Mouse (Mus musculus) heart, postnatal 0 days (tissue): Measurements from ENCODE around the gene Alkbh3. TPM values are rescaled to one million over a fixed set of nuclear protein-coding genes. Genes with fewer than 3 reads are reported as not detected.

Experiments
- ATAC-seq: fragments of 200-750 bp; cut with Nextera tagmentation; 2 replicates; pipeline ENCODE4 v1.8.0; 2017; ENCODE audit warnings: low read depth, moderate number of reproducible peaks, moderate library complexity; ENCODE audit not compliant: insufficient read depth
- DNase-seq: peaks from one replicate; pipeline ENCODE4 v3.0.0-alpha.2; 2016; ENCODE audit warnings: low spot score
- H3K27ac ChIP-seq: fragments of 300-500 bp; sonication (generic); 2 replicates; pipeline ENCODE4 v1.5.1; 2014; ENCODE audit warnings: low read depth, mild to moderate bottlenecking
- H3K27me3 ChIP-seq: fragments of 300-500 bp; sonication (generic); 2 replicates; pipeline ENCODE4 v1.6.1; 2014; ENCODE audit warnings: low read length, mixed read lengths; ENCODE audit not compliant: control insufficient read depth, insufficient read depth
- H3K36me3 ChIP-seq: fragments of 300-500 bp; sonication (generic); replicated peaks from 2 replicates; pipeline ENCODE4 v1.6.1; 2014; ENCODE audit warnings: low read length, mixed read lengths; ENCODE audit not compliant: control insufficient read depth, insufficient read depth
- H3K4me1 ChIP-seq: fragments of 300-500 bp; sonication (generic); 2 replicates; pipeline ENCODE4 v1.6.1; 2014; ENCODE audit warnings: antibody characterized with exemption; ENCODE audit not compliant: control insufficient read depth, insufficient read depth
- H3K4me2 ChIP-seq: fragments of 300-500 bp; sonication (generic); 2 replicates; pipeline ENCODE4 v1.6.1; 2014; ENCODE audit warnings: low read depth, mild to moderate bottlenecking, low read length, moderate library complexity
- H3K4me3 ChIP-seq: fragments of 300-500 bp; sonication (generic); 2 replicates; pipeline ENCODE4 v1.5.1; 2014; ENCODE audit warnings: low read depth, low read length
- H3K9ac ChIP-seq: fragments of 300-500 bp; sonication (generic); replicated peaks from 2 replicates; pipeline ENCODE4 v1.6.1; 2014; ENCODE audit warnings: low read depth, low read length, mixed read lengths
- H3K9me3 ChIP-seq: fragments of 300-500 bp; sonication (generic); replicated peaks from 2 replicates; pipeline ENCODE4 v1.6.1; 2016; ENCODE audit warnings: low read length; ENCODE audit not compliant: control insufficient read depth
- CTCF ChIP-seq: IDR thresholded peaks from 2 replicates; pipeline ENCODE4 v1.5.1; 2016; ENCODE audit warnings: antibody characterized with exemption, control low read depth, low read depth
- EP300 ChIP-seq: IDR thresholded peaks from 2 replicates; pipeline ENCODE4 v1.6.1; 2016; ENCODE audit warnings: antibody characterized with exemption, low read depth
- whole genome bisulfite sequencing: fragments of 180-500 bp; shearing (Covaris S2); extraction: QIAGEN DNeasy Blood & Tissue Kit; methylation state at CpG from one replicate; pipeline ENCODE4 v1.1.7; 2014; 5-methylcytosine and 5-hydroxymethylcytosine counted together
- polyA plus RNA-seq: library from polyadenylated mRNA; unstranded; fragments of >200 nt; fragmentation: Nextera tagmentation; extraction: Ambion mirVana; gene quantifications from 2 replicates; pipeline ENCODE4 v1.2.1, GENCODE M21; 2015
- total RNA-seq: library from RNA; depleted of rRNA; stranded (reverse); fragments of >200 nt; gene quantifications from 2 replicates; pipeline ENCODE4 v1.2.3, GENCODE M21; 2014; ENCODE audit warnings: low replicate concordance; rRNA removed

Gene Alkbh3
- total RNA-seq (104 and 123 TPM in 2 replicates), polyA plus RNA-seq (86.9 and 96.8 TPM in 2 replicates)

DNA sequence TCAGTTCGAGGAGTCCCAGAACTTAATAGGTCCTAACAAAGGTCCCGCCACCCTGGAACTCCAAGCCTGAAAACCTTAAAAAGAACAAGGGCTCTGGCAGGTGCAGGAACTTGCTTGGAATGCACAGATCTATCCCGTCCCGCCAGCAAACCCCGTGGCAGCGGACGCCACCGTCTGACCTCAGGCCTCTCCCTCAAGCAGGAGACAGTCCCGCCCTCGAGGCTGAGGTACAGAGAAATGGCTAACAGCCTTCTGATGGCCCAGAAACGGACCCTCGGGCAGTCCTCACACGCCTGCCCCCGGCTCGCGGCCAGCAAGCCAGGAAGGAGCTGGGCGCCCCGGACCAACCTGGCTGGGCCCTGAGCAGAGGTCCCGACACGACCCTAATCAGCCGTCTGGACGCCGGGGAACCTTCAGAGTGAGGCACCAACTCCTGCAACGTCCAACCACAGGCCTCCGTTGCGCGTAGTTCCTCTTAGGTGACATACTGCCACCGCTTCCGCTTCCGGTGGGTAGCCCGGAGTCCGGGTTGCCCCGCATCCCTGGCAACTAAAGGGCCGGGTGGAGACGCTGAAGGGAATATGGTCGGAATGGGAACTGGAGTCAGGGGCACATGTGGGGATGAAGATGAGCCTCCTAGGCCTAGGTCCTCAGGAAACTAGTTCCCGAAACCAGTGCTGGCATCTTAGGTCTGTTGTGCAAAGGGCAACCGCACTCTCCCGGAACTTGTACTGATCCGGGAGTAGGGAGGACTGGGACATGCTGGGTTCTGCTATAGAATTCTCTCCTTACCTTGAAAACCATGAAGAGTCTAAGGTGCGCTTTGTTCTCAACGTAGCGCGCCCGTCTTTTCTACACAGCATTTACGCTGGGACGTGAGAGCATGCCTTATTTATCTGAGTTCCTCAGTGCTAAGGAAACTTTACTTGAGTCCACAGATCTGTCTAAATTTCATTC, at the start of gene Alkbh3:
Gene Alkbh3 (minus strand): TSS at position 473 of the 957 bp plus-strand sequence.
- no peaks in the 10 kb centered on the region for H3K27me3 ChIP-seq
- ATAC-seq (peak; percentile 99), DNase-seq (peak; percentile 89)
- 4% methylated on average over 47 of the region's 47 CpGs for WGBS
- no peak for TF ChIP-seq EP300
- no peak for TF ChIP-seq CTCF
- H3K4me2 ChIP-seq: peak within 1 kb of the TSS; percentile 73
- H3K4me1 ChIP-seq: peaks cover 7% of the 10 kb centered on the region
- H3K4me3 ChIP-seq: peak within 1 kb of the TSS; percentile 71
- H3K27ac ChIP-seq: peak within 1 kb of the TSS; percentile 70
- no peaks in the 10 kb centered on the region for H3K9me3 ChIP-seq
- peaks cover 26% of the 10 kb centered on the region for H3K36me3 ChIP-seq
- peak within 1 kb of the TSS; percentile 71 for H3K9ac ChIP-seq

DNA sequence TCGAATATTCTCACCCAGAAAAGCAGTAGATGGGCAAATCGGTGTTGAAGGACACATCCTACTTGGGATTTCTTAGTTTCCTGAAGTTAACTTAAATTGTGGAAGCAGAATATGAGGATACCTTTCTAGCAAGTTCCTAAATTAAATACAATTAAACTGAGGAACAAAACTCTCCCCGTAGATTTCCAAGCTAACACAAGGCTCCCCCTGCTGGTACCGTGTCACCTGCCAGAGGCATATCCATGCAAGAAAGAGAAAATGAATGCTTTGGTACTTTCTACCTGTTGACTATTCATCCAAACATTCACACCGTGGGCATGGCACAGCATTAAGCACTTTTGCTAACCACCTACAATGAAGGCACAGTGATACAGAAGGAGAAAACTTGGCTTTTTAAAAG, 48.9 kb upstream of the Alkbh3 start:
- 79% methylated on average over 5 of the region's 5 CpGs for WGBS
- Histone ChIP-seq H3K9ac (no peak overlapping the region), H3K27ac (no peak overlapping the region), H3K27me3 (no peaks in the 10 kb centered on the region), H3K4me2 (no peak overlapping the region), H3K36me3 (no peaks in the 10 kb centered on the region), H3K4me1 (no peaks in the 10 kb centered on the region), H3K4me3 (no peak overlapping the region), H3K9me3 (no peaks in the 10 kb centered on the region)
- TF ChIP-seq CTCF (peak; percentile 57), EP300 (no peak)
- ATAC-seq: no peak
- DNase-seq: no peak

DNA sequence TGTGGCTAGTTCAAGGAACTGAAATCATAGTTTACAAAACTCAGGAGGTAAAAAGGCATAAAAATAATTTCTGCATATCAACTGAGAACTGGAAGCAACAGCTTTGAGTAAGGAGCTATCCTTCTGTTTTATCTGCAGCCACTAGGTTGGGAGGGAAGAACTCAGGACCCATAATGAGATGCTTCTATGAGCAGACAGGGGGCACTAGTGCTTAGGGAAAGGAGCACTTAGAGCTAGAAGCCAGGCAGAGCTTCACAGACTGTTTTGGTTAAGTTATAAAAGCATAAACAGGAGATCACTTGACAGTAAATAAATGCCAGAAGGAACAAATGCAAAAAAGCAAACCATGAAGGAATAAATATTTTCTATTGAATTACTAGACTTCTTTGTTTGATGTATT, 44.2 kb upstream of the Alkbh3 start:
- Histone ChIP-seq H3K27ac (no peak overlapping the region), H3K9ac (no peak overlapping the region), H3K36me3 (no peaks in the 10 kb centered on the region), H3K4me3 (no peak overlapping the region), H3K4me2 (no peak overlapping the region), H3K4me1 (no peaks in the 10 kb centered on the region), H3K9me3 (no peaks in the 10 kb centered on the region), H3K27me3 (no peaks in the 10 kb centered on the region)
- ATAC-seq: no peak; the same call in 1 of the 2 replicates
- DNase-seq: peak; percentile 64
- peak; percentile 84 for TF ChIP-seq CTCF
- TF ChIP-seq EP300: no peak

DNA sequence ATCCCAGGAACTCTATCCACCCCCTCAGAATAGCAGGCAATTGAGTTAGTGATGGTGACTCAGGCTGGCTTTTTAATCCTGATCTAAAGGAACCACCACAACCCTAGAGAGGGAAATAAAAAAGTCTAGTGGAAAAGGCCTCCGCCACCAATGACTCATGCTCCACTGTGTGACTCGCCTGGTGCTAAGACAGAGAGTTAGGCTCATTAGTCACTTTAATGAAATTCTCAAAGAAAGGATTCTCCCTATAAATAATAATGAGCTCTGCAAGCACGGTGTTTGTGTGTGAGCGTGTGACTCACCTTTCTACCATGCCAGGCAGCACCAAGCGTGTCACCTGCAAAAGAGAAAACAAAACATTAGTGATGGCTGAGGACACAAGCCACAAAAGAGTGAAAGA, 41.3 kb upstream of the Alkbh3 start:
- Histone ChIP-seq H3K27ac (no peak overlapping the region), H3K9me3 (no peaks in the 10 kb centered on the region), H3K4me3 (no peak overlapping the region), H3K4me1 (no peaks in the 10 kb centered on the region), H3K4me2 (no peak overlapping the region), H3K27me3 (no peaks in the 10 kb centered on the region), H3K9ac (no peak overlapping the region), H3K36me3 (no peaks in the 10 kb centered on the region)
- TF ChIP-seq EP300: no peak
- no peak for TF ChIP-seq CTCF
- DNase-seq (no peak), ATAC-seq (no peak)
- WGBS: 76% methylated on average over 5 of the region's 5 CpGs

DNA sequence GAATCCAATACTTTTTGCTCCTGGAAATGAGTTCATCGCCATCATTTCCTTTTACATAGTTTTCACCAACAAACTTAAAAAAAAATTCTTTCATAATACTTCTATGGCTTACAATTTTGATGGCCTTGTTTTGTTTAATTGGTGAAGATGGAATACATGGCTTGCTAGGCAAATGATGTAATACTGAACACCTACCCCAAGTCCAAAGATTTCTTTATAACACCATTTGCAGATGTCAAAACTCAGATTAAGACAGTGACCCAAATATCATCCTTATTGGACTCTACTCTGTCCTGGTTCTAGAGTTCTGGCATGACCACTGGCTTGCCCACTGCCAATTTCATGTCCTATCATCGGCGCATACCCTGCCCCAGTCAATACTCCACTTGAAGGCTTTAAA, 40.3 kb upstream of the Alkbh3 start:
- no peak for DNase-seq
- 0 out of 2 replicates have a peak, but pooled peaks cover 3% of the 10 kb centered on the region for H3K4me1 ChIP-seq
- H3K4me2 ChIP-seq: no peak overlapping the region
- TF ChIP-seq EP300 (no peak), CTCF (no peak)
- no peak overlapping the region for H3K4me3 ChIP-seq
- no peaks in the 10 kb centered on the region for H3K27me3 ChIP-seq
- WGBS: 93% methylated on average over 3 of the region's 3 CpGs
- H3K9me3 ChIP-seq: no peaks in the 10 kb centered on the region
- no peak for ATAC-seq
- H3K36me3 ChIP-seq: no peaks in the 10 kb centered on the region
- no peak overlapping the region for H3K9ac ChIP-seq
- H3K27ac ChIP-seq: no peak overlapping the region
